Mouse (Mus musculus): ENCODE data around the gene Nphs1. TPM values are rescaled to one million over a fixed set of nuclear protein-coding genes. Genes with fewer than 3 reads are reported as not detected.
"Not testable (repeated sequence)": the region's sequence is repeated elsewhere in the genome, so short reads cannot be mapped to it uniquely, and the experiment has no call there.

Nphs1 gene
- polyA plus RNA-seq, 1 experiment from 2014 or later: 0.10 TPM

DNA sequence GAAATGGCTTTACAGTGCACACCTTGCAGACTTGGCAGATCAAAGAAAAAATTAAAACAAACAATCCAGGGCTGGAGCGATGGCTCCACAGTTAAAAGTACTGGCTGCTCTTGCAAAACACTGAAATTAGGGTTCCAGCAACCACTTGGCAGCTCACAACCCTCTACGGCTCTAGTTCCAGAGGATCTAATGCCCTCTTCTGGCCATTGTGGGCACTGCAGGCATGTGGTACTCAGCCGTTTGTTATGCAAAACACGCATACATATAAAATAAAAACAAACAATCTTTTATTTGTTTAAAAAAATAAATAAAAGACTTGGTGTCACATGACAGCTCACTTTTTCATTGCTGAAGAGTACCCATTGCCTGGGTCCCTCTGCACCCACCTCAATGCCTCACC lies 34.6 kb downstream of the Nphs1 start:
- Histone ChIP-seq H3K4me3 (ENCODE audit: low read depth, low read length) (no peak overlapping the region), H3K36me3 (ENCODE audit: control insufficient read depth, insufficient read depth, low read length) (no peaks in the 10 kb centered on the region), H3K9ac (ENCODE audit: low read length) (no peak overlapping the region), H3K27ac (ENCODE audit: low read depth, low read length) (no peak overlapping the region), H3K27me3 (replicated peaks; ENCODE audit: control insufficient read depth, insufficient read depth, low read length) (no peaks in the 10 kb centered on the region), H3K4me1 (ENCODE audit: control insufficient read depth, insufficient read depth, low read length) (no peaks in the 10 kb centered on the region), H3K9me3 (replicated peaks; ENCODE audit: control insufficient read depth, low read length) (no peaks in the 10 kb centered on the region), H3K4me2 (ENCODE audit: low read length) (no peak overlapping the region)
- WGBS: 11% methylated on average over 4 of the region's 4 CpGs
- ATAC-seq (0 out of 2 replicates have a peak, but pooled peaks have one; percentile 26), DNase-seq (ENCODE audit: low spot score) (peak; percentile 89)

DNA sequence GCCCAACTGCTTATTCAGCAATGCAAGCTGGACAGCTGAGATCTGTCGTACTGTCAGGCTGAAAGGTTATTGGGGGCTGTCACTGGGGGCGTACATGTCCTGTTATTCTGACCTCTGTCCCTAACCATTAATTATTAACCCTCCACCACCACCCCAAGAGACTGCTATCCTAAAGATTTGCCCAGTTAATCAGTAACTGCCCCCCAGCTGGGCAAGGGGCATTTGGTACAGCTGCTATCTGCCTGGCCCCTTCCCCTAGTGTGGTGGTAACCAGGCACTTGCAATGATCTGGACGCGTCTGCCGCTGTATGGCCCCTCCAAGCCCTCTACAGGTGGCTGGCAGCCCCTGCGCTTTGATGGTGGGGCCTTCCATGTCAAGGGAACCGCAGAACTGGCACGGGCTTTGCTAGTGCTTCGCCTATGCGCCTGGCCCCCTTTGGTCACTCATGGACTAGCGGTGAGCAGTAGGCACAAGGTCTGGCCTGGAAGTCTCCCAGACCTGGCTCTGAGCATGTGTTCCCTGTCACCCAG lies 35.4 kb downstream of the Nphs1 start, which contains the start of gene Prodh2:
Gene Prodh2, plus strand, starts transcription at position 222 of the 531 bp plus-strand sequence.
- H3K9ac ChIP-seq (ENCODE audit: low read length): no peak within 1 kb of the TSS
- H3K27ac ChIP-seq (ENCODE audit: low read depth, low read length): no peak within 1 kb of the TSS
- DNase-seq (ENCODE audit: low spot score) (no peak), ATAC-seq (no peak)
- no peaks in the 10 kb centered on the region for H3K36me3 ChIP-seq (ENCODE audit: control insufficient read depth, insufficient read depth, low read length)
- H3K9me3 ChIP-seq (replicated peaks; ENCODE audit: control insufficient read depth, low read length): no peaks in the 10 kb centered on the region
- no peaks in the 10 kb centered on the region for H3K4me1 ChIP-seq (ENCODE audit: control insufficient read depth, insufficient read depth, low read length)
- H3K27me3 ChIP-seq (replicated peaks; ENCODE audit: control insufficient read depth, insufficient read depth, low read length): no peaks in the 10 kb centered on the region
- no peak within 1 kb of the TSS for H3K4me3 ChIP-seq (ENCODE audit: low read depth, low read length)
- 61% methylated on average over 11 of the region's 11 CpGs for WGBS
- H3K4me2 ChIP-seq (ENCODE audit: low read length): no peak within 1 kb of the TSS

DNA sequence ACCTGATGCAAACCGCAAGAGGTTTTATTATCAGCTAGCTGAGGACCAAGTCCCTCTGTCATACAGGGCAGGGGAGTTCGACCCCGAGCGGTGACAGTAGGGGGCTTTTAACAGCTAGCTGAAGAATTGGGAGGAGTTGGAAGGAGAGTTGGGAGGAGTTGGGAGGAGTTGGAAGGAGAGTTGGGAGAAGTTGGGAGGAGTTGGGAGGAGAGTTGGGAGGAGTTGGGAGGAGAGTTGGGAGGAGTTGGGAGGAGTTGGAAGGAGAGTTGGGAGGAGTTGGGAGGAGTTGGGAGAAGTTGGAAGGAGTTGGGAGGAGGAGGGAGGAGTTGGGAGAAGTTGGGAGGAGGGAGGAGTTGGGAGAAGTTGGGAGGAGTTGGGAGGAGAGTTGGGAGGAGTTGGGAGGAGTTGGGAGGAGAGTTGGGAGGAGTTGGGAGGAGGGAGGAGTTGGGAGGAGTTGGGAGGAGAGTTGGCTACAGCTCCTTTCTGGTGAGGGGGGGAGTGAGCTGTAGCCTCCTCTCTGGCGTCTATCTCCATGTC lies 37.5 kb downstream of the Nphs1 start:
- H3K9me3 ChIP-seq (replicated peaks; ENCODE audit: control insufficient read depth, low read length); H3K9ac ChIP-seq (ENCODE audit: low read length); H3K36me3 ChIP-seq (ENCODE audit: control insufficient read depth, insufficient read depth, low read length); H3K27me3 ChIP-seq (replicated peaks; ENCODE audit: control insufficient read depth, insufficient read depth, low read length); DNase-seq (ENCODE audit: low spot score); H3K27ac ChIP-seq (ENCODE audit: low read depth, low read length); H3K4me2 ChIP-seq (ENCODE audit: low read length); H3K4me3 ChIP-seq (ENCODE audit: low read depth, low read length); ATAC-seq; H3K4me1 ChIP-seq (ENCODE audit: control insufficient read depth, insufficient read depth, low read length): not testable (repeated sequence)
- 59% methylated on average over 5 of the region's 5 CpGs for WGBS

DNA sequence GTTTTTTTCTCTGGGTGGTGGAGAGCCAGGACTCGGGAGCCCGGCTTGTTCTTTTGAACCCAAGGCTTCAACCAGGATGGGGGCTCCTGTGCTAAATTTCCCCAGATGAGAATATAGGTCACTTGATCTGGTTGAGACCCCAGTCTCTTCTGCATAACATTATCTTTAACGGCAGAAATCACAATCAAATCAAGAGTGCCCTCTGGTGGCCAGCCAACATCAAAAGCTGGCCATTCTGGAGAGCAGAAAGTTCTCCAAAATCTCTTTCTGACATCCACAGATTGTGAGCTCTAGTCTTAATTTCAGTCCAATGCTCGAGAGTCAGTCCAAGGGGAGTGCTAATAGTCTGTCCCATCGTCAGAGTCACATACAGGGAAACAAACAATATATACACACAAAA lies 43.0 kb downstream of the Nphs1 start:
- H3K9ac ChIP-seq (ENCODE audit: low read length); H3K36me3 ChIP-seq (ENCODE audit: control insufficient read depth, insufficient read depth, low read length); H3K27ac ChIP-seq (ENCODE audit: low read depth, low read length); DNase-seq (ENCODE audit: low spot score); H3K4me3 ChIP-seq (ENCODE audit: low read depth, low read length); H3K4me2 ChIP-seq (ENCODE audit: low read length); ATAC-seq; H3K4me1 ChIP-seq (ENCODE audit: control insufficient read depth, insufficient read depth, low read length); H3K27me3 ChIP-seq (replicated peaks; ENCODE audit: control insufficient read depth, insufficient read depth, low read length); H3K9me3 ChIP-seq (replicated peaks; ENCODE audit: control insufficient read depth, low read length): not testable (repeated sequence)
- WGBS: 62% methylated on average over 5 of the region's 5 CpGs

DNA sequence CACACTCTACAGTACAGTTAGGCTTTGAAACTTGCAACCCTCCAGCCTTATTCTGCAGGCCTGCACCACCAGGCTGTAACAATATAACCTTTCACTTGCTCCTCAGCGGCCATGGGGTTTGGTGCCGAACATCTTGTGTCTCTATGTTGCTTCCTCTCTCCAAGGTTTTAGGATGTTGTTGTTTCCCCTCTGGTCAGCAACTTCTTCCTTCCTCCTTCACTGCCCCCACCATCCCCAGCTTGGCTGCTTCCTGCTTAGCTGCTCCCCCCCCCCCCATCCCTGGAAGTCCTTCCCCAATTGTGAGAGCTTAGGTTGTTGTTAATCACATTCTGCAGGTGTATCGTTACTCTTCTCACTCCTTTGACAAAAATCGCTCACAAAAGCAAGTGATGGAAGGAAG lies 49.9 kb downstream of the Nphs1 start:
- H3K27ac ChIP-seq (ENCODE audit: low read depth, low read length): no peak overlapping the region

DNA sequence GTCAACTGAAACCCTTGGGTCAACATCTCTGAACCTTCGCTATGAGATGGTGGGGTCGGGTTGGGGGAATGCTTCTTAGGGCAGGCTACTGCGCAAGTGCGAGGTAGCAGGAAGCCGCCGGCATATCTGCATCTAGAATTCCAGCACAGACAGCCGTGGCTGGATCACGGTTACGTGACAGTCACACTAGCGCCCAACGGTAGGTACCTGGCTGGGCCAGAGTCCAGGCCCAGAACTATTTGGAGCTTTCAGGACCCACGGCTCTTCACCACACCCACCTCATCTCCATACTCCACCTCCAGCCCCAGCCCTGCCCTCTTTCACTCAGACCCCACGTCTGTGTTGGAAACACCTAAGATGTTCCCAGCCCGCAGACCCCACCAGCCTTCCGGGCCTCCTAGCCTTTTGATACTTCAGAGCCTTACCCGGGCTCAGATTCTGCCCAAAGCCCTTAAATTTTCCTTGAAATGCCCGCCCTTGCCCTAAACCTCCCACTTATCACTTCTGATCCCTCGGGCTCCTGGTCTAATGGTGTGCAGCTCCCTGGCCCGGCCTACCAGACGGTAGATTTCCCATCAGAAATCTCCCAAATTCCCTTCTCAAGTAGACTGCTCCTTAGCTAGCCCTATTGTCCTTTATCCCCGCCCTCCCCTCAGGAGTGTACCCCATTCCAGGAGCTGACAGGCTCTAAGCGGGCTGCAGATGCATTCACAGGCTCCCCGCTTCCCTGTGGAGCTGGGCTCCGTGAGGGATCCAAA lies 57.1 kb downstream of the Nphs1 start:
- no peaks in the 10 kb centered on the region for H3K27me3 ChIP-seq (replicated peaks; ENCODE audit: control insufficient read depth, insufficient read depth, low read length)
- no peaks in the 10 kb centered on the region for H3K36me3 ChIP-seq (ENCODE audit: control insufficient read depth, insufficient read depth, low read length)
- ATAC-seq (no peak), DNase-seq (ENCODE audit: low spot score) (no peak)
- H3K27ac ChIP-seq (ENCODE audit: low read depth, low read length): no peak overlapping the region
- H3K9me3 ChIP-seq (replicated peaks; ENCODE audit: control insufficient read depth, low read length): no peaks in the 10 kb centered on the region
- WGBS: 57% methylated on average over 24 of the region's 24 CpGs
- no peak overlapping the region for H3K4me3 ChIP-seq (ENCODE audit: low read depth, low read length)
- no peak overlapping the region for H3K4me2 ChIP-seq (ENCODE audit: low read length)
- H3K4me1 ChIP-seq (ENCODE audit: control insufficient read depth, insufficient read depth, low read length): no peaks in the 10 kb centered on the region
- H3K9ac ChIP-seq (ENCODE audit: low read length): no peak overlapping the region

More for the DNA sequence above, 49.9 kb downstream of the Nphs1 start:
- no peaks in the 10 kb centered on the region for H3K27me3 ChIP-seq (replicated peaks; ENCODE audit: control insufficient read depth, insufficient read depth, low read length)
- WGBS: 82% methylated on average over 4 of the region's 4 CpGs
- H3K4me2 ChIP-seq (ENCODE audit: low read length): no peak overlapping the region
- H3K36me3 ChIP-seq (ENCODE audit: control insufficient read depth, insufficient read depth, low read length): no peaks in the 10 kb centered on the region
- H3K9ac ChIP-seq (ENCODE audit: low read length): no peak overlapping the region
- H3K4me3 ChIP-seq (ENCODE audit: low read depth, low read length): no peak overlapping the region
- ATAC-seq (no peak), DNase-seq (ENCODE audit: low spot score) (no peak)
- no peaks in the 10 kb centered on the region for H3K4me1 ChIP-seq (ENCODE audit: control insufficient read depth, insufficient read depth, low read length)
- H3K9me3 ChIP-seq (replicated peaks; ENCODE audit: control insufficient read depth, low read length): no peaks in the 10 kb centered on the region

DNA sequence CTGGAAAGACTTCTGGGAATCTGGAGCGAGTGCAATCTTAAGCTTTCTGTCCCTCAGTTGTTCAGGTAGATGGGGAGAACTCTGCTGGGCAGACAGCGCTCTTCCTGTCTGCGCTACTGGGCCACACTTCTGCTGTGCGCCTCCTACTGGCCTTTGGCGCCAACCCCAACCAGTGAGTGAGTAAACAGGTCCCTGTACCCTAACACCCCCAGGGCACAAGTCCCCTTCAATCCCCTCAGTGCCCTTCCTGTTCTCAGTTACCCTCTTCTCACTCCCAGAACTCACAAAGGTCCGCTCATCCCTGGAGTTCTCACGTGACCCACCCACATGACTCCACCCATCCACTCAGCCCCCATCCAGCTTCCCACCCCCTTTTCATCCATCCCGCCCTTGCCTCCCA lies 60.2 kb downstream of the Nphs1 start:
- Histone ChIP-seq H3K4me2 (ENCODE audit: low read length) (no peak overlapping the region), H3K36me3 (ENCODE audit: control insufficient read depth, insufficient read depth, low read length) (peaks cover 14% of the 10 kb centered on the region), H3K4me1 (ENCODE audit: control insufficient read depth, insufficient read depth, low read length) (no peaks in the 10 kb centered on the region), H3K27me3 (replicated peaks; ENCODE audit: control insufficient read depth, insufficient read depth, low read length) (no peaks in the 10 kb centered on the region), H3K27ac (ENCODE audit: low read depth, low read length) (no peak overlapping the region), H3K4me3 (ENCODE audit: low read depth, low read length) (no peak overlapping the region), H3K9me3 (replicated peaks; ENCODE audit: control insufficient read depth, low read length) (no peaks in the 10 kb centered on the region), H3K9ac (ENCODE audit: low read length) (no peak overlapping the region)
- ATAC-seq (no peak), DNase-seq (ENCODE audit: low spot score) (no peak)
- 39% methylated on average over 8 of the region's 8 CpGs for WGBS

DNA sequence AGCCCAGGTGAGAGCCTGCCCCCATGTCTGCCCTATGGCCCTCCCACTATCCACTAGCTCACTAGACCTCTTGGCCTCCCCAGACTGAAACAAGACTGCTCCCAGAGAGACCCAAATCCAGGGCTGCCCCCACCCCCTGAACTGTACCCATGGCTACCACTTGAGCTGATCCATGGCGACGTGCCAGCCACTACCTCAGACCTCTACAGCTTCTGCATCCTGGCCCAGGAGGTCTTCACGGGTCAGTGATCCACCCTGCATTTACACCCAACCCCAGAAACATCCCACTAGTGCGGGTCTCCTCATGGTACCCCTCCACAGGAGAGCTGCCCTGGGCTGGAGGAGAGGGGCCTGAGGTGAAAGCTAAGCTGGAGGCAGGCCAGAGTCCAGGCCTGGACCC lies 62.3 kb downstream of the Nphs1 start:
- Histone ChIP-seq H3K4me2 (ENCODE audit: low read length) (no peak overlapping the region), H3K9ac (ENCODE audit: low read length) (no peak overlapping the region), H3K27me3 (replicated peaks; ENCODE audit: control insufficient read depth, insufficient read depth, low read length) (no peaks in the 10 kb centered on the region), H3K4me1 (ENCODE audit: control insufficient read depth, insufficient read depth, low read length) (no peaks in the 10 kb centered on the region), H3K27ac (ENCODE audit: low read depth, low read length) (no peak overlapping the region), H3K9me3 (replicated peaks; ENCODE audit: control insufficient read depth, low read length) (no peaks in the 10 kb centered on the region), H3K36me3 (ENCODE audit: control insufficient read depth, insufficient read depth, low read length) (peaks cover 35% of the 10 kb centered on the region), H3K4me3 (ENCODE audit: low read depth, low read length) (no peak overlapping the region)
- peak; percentile 33 for DNase-seq (ENCODE audit: low spot score)
- WGBS: 59% methylated on average over 4 of the region's 4 CpGs
- 0 out of 2 replicates have a peak, but pooled peaks have one; percentile 33 for ATAC-seq

DNA sequence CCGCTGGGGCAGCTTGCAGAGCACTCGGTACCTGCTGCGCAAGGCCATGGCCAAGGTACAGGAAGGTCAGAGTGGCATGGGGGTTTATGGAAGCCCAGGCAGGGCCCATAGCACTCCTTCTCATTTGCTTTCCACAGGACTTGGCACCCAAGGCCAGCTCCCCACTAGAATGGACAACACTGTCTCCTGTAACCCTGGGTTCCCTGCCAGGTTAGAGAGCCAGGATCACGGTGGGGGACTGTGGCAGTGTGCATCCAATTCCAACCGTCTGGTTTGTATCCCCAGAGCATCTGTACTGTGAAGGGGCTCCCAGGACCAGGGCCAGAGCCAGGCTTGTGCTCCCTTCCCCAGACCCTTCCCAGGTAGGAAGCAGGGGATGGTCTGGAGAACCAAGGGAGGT lies 62.7 kb downstream of the Nphs1 start:
- Histone ChIP-seq H3K4me1 (ENCODE audit: control insufficient read depth, insufficient read depth, low read length) (no peaks in the 10 kb centered on the region), H3K27ac (ENCODE audit: low read depth, low read length) (0 out of 2 replicates have a peak overlapping the region, but pooled peaks have one; percentile 39), H3K9me3 (replicated peaks; ENCODE audit: control insufficient read depth, low read length) (no peaks in the 10 kb centered on the region), H3K36me3 (ENCODE audit: control insufficient read depth, insufficient read depth, low read length) (peaks cover 39% of the 10 kb centered on the region), H3K27me3 (replicated peaks; ENCODE audit: control insufficient read depth, insufficient read depth, low read length) (no peaks in the 10 kb centered on the region), H3K4me3 (ENCODE audit: low read depth, low read length) (no peak overlapping the region), H3K9ac (ENCODE audit: low read length) (no peak overlapping the region), H3K4me2 (ENCODE audit: low read length) (no peak overlapping the region)
- 0 out of 2 replicates have a peak, but pooled peaks have one; percentile 10 for ATAC-seq
- DNase-seq (ENCODE audit: low spot score): no peak
- WGBS: 78% methylated on average over 5 of the region's 5 CpGs
